Mouse (Mus musculus) E14TG2a.4 (cell line): ENCODE measurements around the gene Slc1a3.

Source experiments
- CTCF ChIP-seq: conservative IDR thresholded peaks from 2 replicates; pipeline ENCODE4 v1.5.1; 2014; ENCODE audit warnings: low read length
- NANOG ChIP-seq: IDR thresholded peaks from 2 replicates; pipeline ENCODE4 v1.6.1; 2014; ENCODE audit warnings: borderline replicate concordance, low read length, mixed read lengths
- POU5F1 ChIP-seq: IDR thresholded peaks from 2 replicates; pipeline ENCODE4 v1.6.1; 2014; ENCODE audit warnings: low read length, borderline replicate concordance

DNA sequence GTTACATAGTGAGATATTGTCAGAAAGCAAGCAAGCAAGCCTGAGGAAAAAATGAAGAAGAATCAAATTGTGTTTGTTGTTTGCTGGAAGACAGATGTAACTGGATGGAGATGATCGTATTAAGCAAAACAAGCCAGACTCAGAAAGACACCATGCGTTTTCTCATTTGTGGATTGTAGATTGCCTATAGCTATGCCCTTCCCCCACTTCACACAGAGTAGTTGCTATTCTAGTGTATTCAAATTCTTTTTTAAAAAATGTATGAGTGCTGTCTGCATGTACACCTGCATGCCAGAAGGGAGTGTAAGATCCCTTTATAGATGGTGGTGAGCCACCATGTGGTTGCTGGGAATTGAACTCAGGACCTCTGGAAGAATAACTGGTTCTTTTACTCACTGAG lies 33.6 kb downstream of the Slc1a3 start:
- no peak for TF ChIP-seq CTCF
- TF ChIP-seq NANOG = no peak
- no peak for TF ChIP-seq POU5F1
